Mouse (Mus musculus) kidney, postnatal 14 days (tissue): ENCODE results near the gene Scyl1.

Experiments
- DNase-seq: peaks from one replicate; pipeline ENCODE4 v3.0.0; 2022; ENCODE audit warnings: mixed read lengths

The Scyl1 gene

GRCm38 (mm10) chr19:5713255-5713654 lies 58.0 kb downstream of the Scyl1 start:
- DNase-seq: no peak

GRCm38 (mm10) chr19:5711907-5712460 lies 59.2 kb downstream of the Scyl1 start:
- no peak for DNase-seq

GRCm38 (mm10) chr19:5711218-5711617 lies 60.0 kb downstream of the Scyl1 start:
- peak; percentile 87 for DNase-seq

GRCm38 (mm10) chr19:5710581-5710980 lies 60.6 kb downstream of the Scyl1 start:
- DNase-seq: no peak

GRCm38 (mm10) chr19:5710068-5710467 lies 61.2 kb downstream of the Scyl1 start:
- no peak for DNase-seq
